Comparison of ENCODE assay signal across 9 mouse cellular contexts in the genomic region with DNA sequence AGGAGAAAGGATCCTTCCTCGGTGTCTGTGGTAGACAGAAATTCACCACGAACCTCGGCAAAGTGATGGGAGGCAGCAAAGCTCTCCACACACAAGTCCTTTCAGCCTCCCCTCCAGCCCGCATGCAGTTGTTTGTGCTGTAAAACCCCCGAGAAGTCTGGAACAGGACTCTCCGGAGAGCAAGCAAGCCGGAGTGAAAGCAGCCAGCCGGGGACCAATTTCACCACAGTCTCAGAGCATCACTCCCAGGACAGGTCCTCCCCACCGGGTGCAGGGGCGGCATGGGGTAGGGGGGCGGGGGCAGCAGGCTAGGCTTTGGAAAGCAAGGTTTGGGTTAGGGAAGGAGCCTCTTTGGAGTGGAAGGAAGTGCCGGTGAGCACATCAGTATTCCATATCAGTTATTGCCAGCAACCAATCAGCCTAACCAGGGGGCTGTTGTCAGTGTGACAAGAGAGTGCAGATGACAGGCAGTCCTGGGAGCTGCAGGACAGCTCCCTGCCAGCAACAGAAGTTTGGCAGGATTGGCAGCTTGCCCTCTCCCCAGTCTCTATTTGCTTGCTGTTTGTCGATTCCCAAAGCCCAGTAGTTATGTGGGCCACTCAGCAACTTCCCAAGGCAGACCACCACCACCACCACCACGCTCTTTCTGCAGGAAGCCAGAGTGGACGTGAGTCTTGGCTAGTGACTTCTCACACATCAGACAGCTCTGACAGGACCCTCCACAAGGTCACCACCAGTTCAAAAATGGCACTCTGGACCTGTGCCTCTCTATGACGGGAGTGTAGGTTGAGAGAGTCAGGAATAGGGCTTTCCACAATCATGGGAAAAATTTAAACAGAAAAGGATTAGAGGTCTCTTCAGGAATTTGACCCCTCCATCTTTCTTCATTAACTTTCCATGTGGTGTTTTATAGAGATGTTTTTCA.
DNase-seq lines count a peak whose midpoint lies in the region; ATAC-seq and TF ChIP-seq lines count a peak whose summit lies in the region.
"Had no signal": no experiment of that assay in that cellular context is flagged by ENCODE, and none has a peak within 500 bp of the region (broad histone marks: within the 10 kb centered on the region; RNA-seq: fewer than 3 reads in every experiment).

No protein-coding gene starts in this region.

- H3K27ac ChIP-seq in embryonic facial prominence, embryonic 13.5 days, result no peak overlapping the region
- H3K27ac ChIP-seq in hindbrain, embryonic 13.5 days, result peak overlapping the region; percentile 81
- no peak overlapping the region for H3K27ac ChIP-seq in limb, embryonic 14.5 days (replicated peaks; ENCODE audit: low read depth, low read length)
- H3K27ac ChIP-seq in stomach, postnatal 0 days (replicated peaks), result no peak overlapping the region

- H3K36me3 ChIP-seq in E14TG2a.4 (ENCODE audit: insufficient read depth, low read length), result no peaks in the 10 kb centered on the region
- no peaks in the 10 kb centered on the region for H3K36me3 ChIP-seq in embryonic facial prominence, embryonic 13.5 days
- no peaks in the 10 kb centered on the region for H3K36me3 ChIP-seq in hindbrain, embryonic 13.5 days
- H3K36me3 ChIP-seq in limb, embryonic 14.5 days (ENCODE audit: control insufficient read depth, insufficient read depth, low read length), result no peaks in the 10 kb centered on the region
- no peaks in the 10 kb centered on the region for H3K36me3 ChIP-seq in stomach, postnatal 0 days (ENCODE audit: control insufficient read depth, insufficient read depth, low read length)

- no peak for TF ChIP-seq CTCF in E14TG2a.4 (conservative IDR thresholded peaks at IDR 0.05; ENCODE audit: low read length)
- no peak for TF ChIP-seq CTCF in stomach, postnatal 0 days (IDR thresholded peaks at IDR 0.05; ENCODE audit: low read depth)

- H3K4me2 ChIP-seq in embryonic facial prominence, embryonic 13.5 days, result peak overlapping the region; percentile 72
- H3K4me2 ChIP-seq in hindbrain, embryonic 13.5 days, result peak overlapping the region; percentile 82
- peak overlapping the region; percentile 58 for H3K4me2 ChIP-seq in limb, embryonic 14.5 days (replicated peaks; ENCODE audit: low read depth, low read length, severe bottlenecking)
- peak overlapping the region; percentile 50 for H3K4me2 ChIP-seq in stomach, postnatal 0 days (replicated peaks; ENCODE audit: low read depth)

- peaks cover 19% of the 10 kb centered on the region for H3K4me1 ChIP-seq in E14TG2a.4 (replicated peaks; ENCODE audit: low read depth, low read length)
- peaks cover 18% of the 10 kb centered on the region for H3K4me1 ChIP-seq in embryonic facial prominence, embryonic 13.5 days
- H3K4me1 ChIP-seq in hindbrain, embryonic 13.5 days (replicated peaks), result peaks cover 28% of the 10 kb centered on the region
- H3K4me1 ChIP-seq in limb, embryonic 14.5 days (ENCODE audit: control insufficient read depth, insufficient read depth, low read length), result peaks cover 9% of the 10 kb centered on the region
- no peaks in the 10 kb centered on the region for H3K4me1 ChIP-seq in stomach, postnatal 0 days (replicated peaks; ENCODE audit: control insufficient read depth, insufficient read depth)

- peak; percentile 10 for DNase-seq in adrenal gland, postnatal 10 days
- no peak for DNase-seq in adrenal gland, adult 18-20 months (ENCODE audit: low spot score in 2 of 2)
- DNase-seq in limb, embryonic 14.5 days (ENCODE audit: low spot score), result no peak
- no peak for DNase-seq in stomach, postnatal 0 days (ENCODE audit: low spot score)
- no peak for DNase-seq in gastrocnemius, adult 8-10 months (ENCODE audit: low spot score in 2 of 2)

- no peak for TF ChIP-seq EP300 in stomach, postnatal 0 days (optimal IDR thresholded peaks at IDR 0.05)

- TF ChIP-seq POLR2A in limb, embryonic 14.5 days (IDR thresholded peaks at IDR 0.05; ENCODE audit: borderline replicate concordance, extremely low read depth, insufficient read depth, insufficient read length), result no peak

- no peaks in the 10 kb centered on the region; the same call in 1 of the 2 replicates for H3K9me3 ChIP-seq in E14TG2a.4 (ENCODE audit: low read length)
- no peaks in the 10 kb centered on the region for H3K9me3 ChIP-seq in embryonic facial prominence, embryonic 13.5 days
- no peaks in the 10 kb centered on the region for H3K9me3 ChIP-seq in hindbrain, embryonic 13.5 days
- no peaks in the 10 kb centered on the region for H3K9me3 ChIP-seq in limb, embryonic 14.5 days (ENCODE audit: control insufficient read depth, low read length)
- no peaks in the 10 kb centered on the region for H3K9me3 ChIP-seq in stomach, postnatal 0 days (ENCODE audit: control insufficient read depth, low read length)
- H3K9me3 ChIP-seq: megakaryocyte, embryonic 14.5 days had no signal

- 0 out of 2 replicates have a peak, but pooled peaks have one; percentile 41 for ATAC-seq in embryonic facial prominence, embryonic 13.5 days (ENCODE audit: insufficient number of reproducible peaks, insufficient read depth, low FRiP score, low TSS enrichment, low read depth)
- ATAC-seq in hindbrain, embryonic 13.5 days (ENCODE audit: low FRiP score), result peak; percentile 79
- no peak for ATAC-seq in limb, embryonic 14.5 days (ENCODE audit: low FRiP score, low read depth)
- ATAC-seq in stomach, postnatal 0 days (ENCODE audit: low FRiP score, low TSS enrichment), result no peak

- H3K4me3 ChIP-seq in E14TG2a.4 (replicated peaks; ENCODE audit: low read length), result peak overlapping the region; percentile 46
- H3K4me3 ChIP-seq in embryonic facial prominence, embryonic 13.5 days, result peak overlapping the region; percentile 37
- peak overlapping the region; percentile 61 for H3K4me3 ChIP-seq in hindbrain, embryonic 13.5 days
- H3K4me3 ChIP-seq in limb, embryonic 14.5 days (replicated peaks; ENCODE audit: low read length), result peak overlapping the region; percentile 30
- H3K4me3 ChIP-seq in stomach, postnatal 0 days (ENCODE audit: low read depth, low read length), result peak overlapping the region; percentile 24
- H3K4me3 ChIP-seq: megakaryocyte, embryonic 14.5 days had no signal

- peaks cover 13% of the 10 kb centered on the region for H3K27me3 ChIP-seq in E14TG2a.4 (ENCODE audit: insufficient read depth, low read length)
- peaks cover 17% of the 10 kb centered on the region for H3K27me3 ChIP-seq in embryonic facial prominence, embryonic 13.5 days
- no peaks in the 10 kb centered on the region for H3K27me3 ChIP-seq in hindbrain, embryonic 13.5 days
- no peaks in the 10 kb centered on the region for H3K27me3 ChIP-seq in limb, embryonic 14.5 days (ENCODE audit: control insufficient read depth, insufficient read depth, low read length)
- H3K27me3 ChIP-seq in stomach, postnatal 0 days (ENCODE audit: control insufficient read depth, insufficient read depth, low read length), result no peaks in the 10 kb centered on the region

- 5% methylated on average over 16 of the region's 16 CpGs for WGBS in embryonic facial prominence, embryonic 13.5 days
- 3% methylated on average over 16 of the region's 16 CpGs for WGBS in hindbrain, embryonic 13.5 days
- 2% methylated on average over 15 of the region's 16 CpGs for WGBS in limb, embryonic 14.5 days
- WGBS in stomach, postnatal 0 days, result 5% methylated on average over 16 of the region's 16 CpGs

- peak overlapping the region; percentile 59; the same call in 1 of the 2 replicates for H3K9ac ChIP-seq in embryonic facial prominence, embryonic 13.5 days
- H3K9ac ChIP-seq in hindbrain, embryonic 13.5 days, result peak overlapping the region; percentile 74
- peak overlapping the region; percentile 13 for H3K9ac ChIP-seq in limb, embryonic 14.5 days (ENCODE audit: low read depth, low read length, severe bottlenecking)
- no peak overlapping the region; the same call in 1 of the 2 replicates for H3K9ac ChIP-seq in stomach, postnatal 0 days (ENCODE audit: low read length)

Comparison
In these comparisons a context has a peak if more than half of its experiments do, and no peak if none do; other contexts are left out.
1. ATAC-seq: peak in embryonic facial prominence, embryonic 13.5 days (single experiment) and hindbrain, embryonic 13.5 days (single experiment); none in limb, embryonic 14.5 days (single experiment) and stomach, postnatal 0 days (single experiment).
2. Peak in every context shown above with its lines, with median percentiles within 50 percentile points of each other: H3K4me3 ChIP-seq and H3K4me2 ChIP-seq.